Mouse (Mus musculus) liver, embryonic 16.5 days (tissue): ENCODE measurements around the gene Tiam1. TPM values are rescaled to one million over a fixed set of nuclear protein-coding genes. Genes with fewer than 3 reads are reported as not detected.
A peak's percentile ranks its signal among the peaks of the same experiment; 100 is the strongest.

Source experiments
- ATAC-seq: fragments of 200-750 bp; cut with Nextera tagmentation; 2 replicates; pipeline ENCODE4 v1.8.0; 2017; ENCODE audit warnings: low read depth, mild to moderate bottlenecking, moderate number of reproducible peaks, moderate library complexity
- H3K27ac ChIP-seq: fragments of 300-500 bp; sonication (generic); 2 replicates; pipeline ENCODE4 v1.5.1; 2014; ENCODE audit warnings: mild to moderate bottlenecking, low read length
- H3K27me3 ChIP-seq: fragments of 300-500 bp; sonication (generic); 2 replicates; pipeline ENCODE4 v1.6.1; 2014; ENCODE audit warnings: low read depth, low read length, mixed read lengths; ENCODE audit not compliant: control insufficient read depth, insufficient read depth
- H3K36me3 ChIP-seq: fragments of 300-500 bp; sonication (generic); 2 replicates; pipeline ENCODE4 v1.6.1; 2014; ENCODE audit warnings: mild to moderate bottlenecking; ENCODE audit not compliant: control insufficient read depth, insufficient read depth
- H3K4me1 ChIP-seq: fragments of 300-500 bp; sonication (generic); 2 replicates; pipeline ENCODE4 v1.6.1; 2014; ENCODE audit warnings: low read depth, low read length, mixed read lengths; ENCODE audit not compliant: control insufficient read depth
- H3K4me2 ChIP-seq: fragments of 300-500 bp; sonication (generic); 2 replicates; pipeline ENCODE4 v1.6.1; 2014; ENCODE audit warnings: low read depth, low read length, mixed read lengths
- H3K4me3 ChIP-seq: fragments of 300-500 bp; sonication (generic); 2 replicates; pipeline ENCODE4 v1.5.1; 2014; ENCODE audit warnings: low read depth, mild to moderate bottlenecking, low read length
- H3K9ac ChIP-seq: fragments of 300-500 bp; sonication (generic); 2 replicates; pipeline ENCODE4 v1.6.1; 2014; ENCODE audit warnings: low read depth, low read length
- H3K9me3 ChIP-seq: fragments of 300-500 bp; sonication (generic); replicated peaks from 2 replicates; pipeline ENCODE4 v1.6.1; 2016; ENCODE audit warnings: low read length; ENCODE audit not compliant: control insufficient read depth
- WGBS: fragments of 180-500 bp; shearing (Covaris S2); extraction: QIAGEN DNeasy Blood & Tissue Kit; methylation state at CpG from one replicate; pipeline ENCODE4 v1.1.7; 2014; ENCODE audit not compliant: insufficient replicate concordance; 5-methylcytosine and 5-hydroxymethylcytosine counted together
- polyA plus RNA-seq: library from polyadenylated mRNA; unstranded; fragments of >200 nt; fragmentation: Nextera tagmentation; extraction: Ambion mirVana; gene quantifications from 2 replicates; pipeline ENCODE4 v1.2.1, GENCODE M21; 2015

Gene Tiam1
- polyA plus RNA-seq, 1 experiment from 2014 or later, result 4.2 TPM

- H3K36me3 ChIP-seq, result no peaks in the 10 kb centered on the region
- H3K27me3 ChIP-seq, result no peaks in the 10 kb centered on the region
- WGBS, result 79% methylated on average over 9 of the region's 9 CpGs
- no peak overlapping the region for H3K27ac ChIP-seq
- no peak overlapping the region for H3K4me3 ChIP-seq
- no peaks in the 10 kb centered on the region for H3K4me1 ChIP-seq
- no peak overlapping the region for H3K9ac ChIP-seq
- no peak for ATAC-seq
- H3K9me3 ChIP-seq, result no peaks in the 10 kb centered on the region
- H3K4me2 ChIP-seq, result no peak overlapping the region
These were observed 292.2 kb downstream of the Tiam1 start for GRCm38 (mm10) chr16:89851333-89851732.

DNA sequence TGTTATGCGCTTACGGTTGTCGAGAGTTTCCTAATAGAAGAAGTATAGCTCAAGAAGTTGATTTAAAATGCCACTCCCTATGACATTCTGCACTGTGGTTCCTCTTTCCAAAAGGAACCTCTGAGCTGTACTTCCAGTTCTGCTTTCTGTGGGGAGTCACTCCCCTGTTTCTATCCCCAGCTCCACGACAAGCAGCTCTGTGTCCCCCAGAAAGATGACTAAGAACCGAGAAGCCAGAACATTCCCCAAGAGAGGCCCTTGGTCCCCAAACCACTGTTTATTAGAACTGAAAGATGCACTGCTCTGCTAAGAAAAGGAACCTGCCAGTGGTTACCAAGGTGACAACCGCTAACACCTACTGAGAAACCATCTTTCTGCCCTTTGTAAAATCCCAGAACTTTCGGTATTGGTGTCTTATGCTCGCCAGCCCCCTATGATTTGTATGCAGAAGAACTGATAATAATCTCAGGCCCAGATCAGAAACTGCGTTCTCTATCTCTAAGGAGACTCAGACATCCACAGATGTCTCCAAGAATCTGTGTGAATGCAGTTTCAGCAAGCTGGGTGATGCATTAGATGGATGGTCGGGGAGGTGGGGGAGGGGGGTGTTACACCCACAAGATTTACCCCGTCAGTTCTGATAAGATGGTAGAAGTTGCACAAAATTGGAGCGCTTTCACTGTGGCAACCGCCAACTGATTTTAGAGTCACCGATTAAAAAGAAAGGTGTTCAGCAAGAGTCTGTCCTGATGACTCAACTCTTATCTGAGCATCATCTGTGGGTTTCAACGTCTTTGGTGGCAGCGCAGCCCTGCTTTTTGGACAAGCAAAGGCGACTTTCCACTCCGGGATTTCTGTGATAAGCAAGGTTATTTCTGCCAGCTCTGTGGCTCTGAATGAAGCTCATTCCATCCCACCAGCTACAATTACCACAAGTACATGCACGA, 294.6 kb downstream of the Tiam1 start:
- Histone ChIP-seq H3K27ac (peak overlapping the region; percentile 54; the same call in 1 of the 2 replicates), H3K9ac (no peak overlapping the region), H3K36me3 (no peaks in the 10 kb centered on the region), H3K4me3 (no peak overlapping the region), H3K27me3 (no peaks in the 10 kb centered on the region), H3K4me1 (no peaks in the 10 kb centered on the region), H3K4me2 (no peak overlapping the region), H3K9me3 (no peaks in the 10 kb centered on the region)
- WGBS, result 44% methylated on average over 19 of the region's 19 CpGs
- no peak for ATAC-seq

- Histone ChIP-seq H3K4me1 (no peaks in the 10 kb centered on the region), H3K27ac (peak overlapping the region; percentile 54; the same call in 1 of the 2 replicates), H3K9me3 (no peaks in the 10 kb centered on the region), H3K4me2 (no peak overlapping the region), H3K9ac (no peak overlapping the region), H3K27me3 (no peaks in the 10 kb centered on the region), H3K4me3 (no peak overlapping the region), H3K36me3 (no peaks in the 10 kb centered on the region)
- ATAC-seq, result no peak
- WGBS, result 58% methylated on average over 3 of the region's 3 CpGs
These were observed 295.4 kb downstream of the Tiam1 start for GRCm38 (mm10) chr16:89848179-89848578.

DNA sequence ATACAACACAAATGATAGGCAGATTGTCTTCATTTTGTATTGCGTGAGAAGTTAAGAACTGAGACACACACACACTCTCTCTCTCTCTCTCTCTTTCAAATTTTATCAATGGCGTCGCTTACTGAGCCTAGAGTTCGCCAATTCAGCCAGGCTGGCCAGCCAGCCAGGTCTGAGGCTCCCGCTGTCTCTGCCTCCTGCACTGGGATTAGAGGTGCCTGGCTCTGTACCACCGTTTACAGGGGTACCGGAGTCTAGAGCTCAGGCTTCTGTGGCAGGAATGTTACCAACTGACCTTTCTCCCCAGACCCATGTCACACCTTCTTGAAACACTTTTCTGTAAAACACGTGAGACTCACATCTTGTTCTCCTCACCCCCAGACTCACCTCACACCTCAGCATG, 298.1 kb downstream of the Tiam1 start:
- Histone ChIP-seq H3K9me3 (no peaks in the 10 kb centered on the region), H3K4me2 (no peak overlapping the region), H3K27me3 (no peaks in the 10 kb centered on the region), H3K9ac (no peak overlapping the region), H3K36me3 (no peaks in the 10 kb centered on the region), H3K4me3 (no peak overlapping the region), H3K4me1 (no peaks in the 10 kb centered on the region), H3K27ac (no peak overlapping the region)
- ATAC-seq, result no peak
- 71% methylated on average over 8 of the region's 8 CpGs for WGBS

DNA sequence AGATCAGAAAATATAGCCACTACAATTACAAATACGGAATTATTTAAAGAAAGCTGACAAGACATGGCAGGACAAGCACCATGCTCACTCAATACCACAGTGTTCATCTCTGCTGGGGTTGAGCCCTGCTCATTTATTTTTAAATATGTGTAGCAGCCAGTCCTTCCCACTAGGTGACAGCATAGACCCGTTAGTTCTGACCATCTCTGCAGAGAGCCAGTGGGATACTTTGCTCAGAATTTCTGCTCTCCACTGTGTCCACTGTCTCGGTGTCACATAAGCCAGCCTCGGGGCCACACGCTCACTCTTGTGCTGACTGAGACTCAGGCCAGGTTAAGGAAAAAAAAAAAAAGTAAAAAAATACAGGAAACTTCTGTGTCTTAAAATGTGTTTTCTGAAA, 299.0 kb downstream of the Tiam1 start:
- no peak overlapping the region for H3K4me2 ChIP-seq
- 28% methylated on average over 5 of the region's 5 CpGs for WGBS
- no peaks in the 10 kb centered on the region for H3K36me3 ChIP-seq
- H3K9ac ChIP-seq, result no peak overlapping the region
- H3K4me3 ChIP-seq, result no peak overlapping the region
- no peaks in the 10 kb centered on the region for H3K4me1 ChIP-seq
- ATAC-seq, result no peak
- no peak overlapping the region for H3K27ac ChIP-seq
- H3K9me3 ChIP-seq, result no peaks in the 10 kb centered on the region
- H3K27me3 ChIP-seq, result no peaks in the 10 kb centered on the region

DNA sequence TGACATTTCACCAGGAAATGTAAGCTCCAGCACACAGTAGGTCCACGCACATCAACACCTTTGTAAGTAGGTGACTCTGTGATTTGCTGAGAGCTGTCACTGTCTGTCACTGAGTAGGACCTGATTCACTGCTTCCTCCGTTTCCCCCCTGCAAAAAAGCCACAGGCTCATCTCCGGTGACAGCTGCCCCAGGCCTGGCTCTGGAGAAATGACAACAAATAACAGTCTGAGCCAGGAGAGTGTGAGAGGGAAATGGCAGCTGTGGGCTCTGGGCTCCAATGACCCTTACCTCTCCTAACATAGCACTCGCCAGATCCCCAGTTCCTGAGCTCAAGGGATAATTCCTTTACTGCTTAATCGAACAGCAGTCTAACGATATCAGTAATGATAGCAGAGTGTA, 301.7 kb downstream of the Tiam1 start:
- no peaks in the 10 kb centered on the region for H3K4me1 ChIP-seq
- H3K9ac ChIP-seq, result no peak overlapping the region
- H3K27me3 ChIP-seq, result no peaks in the 10 kb centered on the region
- no peaks in the 10 kb centered on the region for H3K9me3 ChIP-seq
- H3K4me2 ChIP-seq, result no peak overlapping the region
- H3K36me3 ChIP-seq, result no peaks in the 10 kb centered on the region
- no peak for ATAC-seq
- WGBS, result 43% methylated on average over 6 of the region's 6 CpGs
- no peak overlapping the region for H3K27ac ChIP-seq
- no peak overlapping the region for H3K4me3 ChIP-seq

- Histone ChIP-seq H3K27ac (no peak overlapping the region), H3K4me3 (no peak overlapping the region), H3K4me2 (no peak overlapping the region), H3K27me3 (no peaks in the 10 kb centered on the region), H3K9me3 (no peaks in the 10 kb centered on the region), H3K9ac (no peak overlapping the region), H3K4me1 (no peaks in the 10 kb centered on the region), H3K36me3 (no peaks in the 10 kb centered on the region)
- no peak for ATAC-seq
- 80% methylated on average over 6 of the region's 6 CpGs for WGBS
These were observed 303.2 kb downstream of the Tiam1 start for GRCm38 (mm10) chr16:89840361-89840760.

DNA sequence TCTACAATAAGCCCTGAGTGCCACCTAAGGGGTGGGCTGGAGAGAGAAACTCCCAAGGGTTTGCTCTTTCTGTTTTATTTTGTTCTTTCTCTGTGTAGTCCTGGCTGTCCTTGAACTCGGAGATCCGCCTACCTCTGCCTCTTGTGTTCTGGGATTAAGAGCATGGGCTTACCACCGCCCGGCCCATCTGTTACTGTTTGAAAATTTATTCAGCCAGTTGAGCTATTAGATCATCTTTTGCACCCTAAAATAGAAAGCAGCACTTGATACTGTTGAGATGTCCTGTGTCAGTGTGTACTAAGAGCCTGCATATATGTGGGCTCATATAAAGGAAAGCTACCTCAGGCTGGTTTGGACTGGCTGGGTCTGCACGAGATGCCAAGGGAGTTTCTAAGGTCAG, 303.7 kb downstream of the Tiam1 start:
- H3K27me3 ChIP-seq, result no peaks in the 10 kb centered on the region
- no peaks in the 10 kb centered on the region for H3K9me3 ChIP-seq
- H3K36me3 ChIP-seq, result no peaks in the 10 kb centered on the region
- no peak overlapping the region for H3K4me2 ChIP-seq
- no peak for ATAC-seq
- H3K27ac ChIP-seq, result no peak overlapping the region
- no peak overlapping the region for H3K4me3 ChIP-seq
- H3K9ac ChIP-seq, result no peak overlapping the region
- H3K4me1 ChIP-seq, result no peaks in the 10 kb centered on the region
- WGBS, result 83% methylated on average over 5 of the region's 5 CpGs

GRCm38 (mm10) chr16:89837096-89837495, 306.5 kb downstream of the Tiam1 start:
- no peak overlapping the region for H3K4me2 ChIP-seq
- no peak overlapping the region for H3K9ac ChIP-seq
- no peaks in the 10 kb centered on the region for H3K9me3 ChIP-seq
- H3K4me3 ChIP-seq, result no peak overlapping the region
- H3K27ac ChIP-seq, result no peak overlapping the region
- 51% methylated on average over 9 of the region's 9 CpGs for WGBS
- no peaks in the 10 kb centered on the region for H3K4me1 ChIP-seq
- no peak for ATAC-seq
- H3K27me3 ChIP-seq, result no peaks in the 10 kb centered on the region
- no peaks in the 10 kb centered on the region for H3K36me3 ChIP-seq
